Mouse (Mus musculus) retina, postnatal 1 day (tissue): ENCODE data around the gene Usp30.

ENCODE experiments used
- DNase-seq: peaks from one replicate; pipeline ENCODE4 v3.0.0-alpha.2; 2012

Gene Usp30

DNA sequence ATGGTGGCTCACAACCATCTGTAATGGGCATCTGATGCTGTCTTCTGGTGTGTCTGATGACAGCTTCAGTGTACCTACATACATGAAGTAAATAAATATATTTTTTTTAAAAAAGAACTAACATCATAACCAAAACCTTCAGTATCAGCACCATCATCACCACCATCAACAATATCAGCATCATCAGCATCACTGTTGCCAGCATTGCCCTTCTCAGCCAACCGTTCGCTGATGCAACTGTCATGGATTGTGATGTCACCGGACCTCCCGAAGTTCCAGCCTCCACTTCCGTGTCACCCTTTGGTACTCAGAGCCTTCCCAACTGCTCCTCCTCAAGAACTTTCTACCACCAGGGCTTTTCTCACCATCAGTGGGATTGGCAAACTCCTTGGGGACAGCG, at the start of gene Usp30:
Gene Usp30, plus strand, starts transcription at position 301 of the 400 bp plus-strand sequence.
- no peak for DNase-seq

DNA sequence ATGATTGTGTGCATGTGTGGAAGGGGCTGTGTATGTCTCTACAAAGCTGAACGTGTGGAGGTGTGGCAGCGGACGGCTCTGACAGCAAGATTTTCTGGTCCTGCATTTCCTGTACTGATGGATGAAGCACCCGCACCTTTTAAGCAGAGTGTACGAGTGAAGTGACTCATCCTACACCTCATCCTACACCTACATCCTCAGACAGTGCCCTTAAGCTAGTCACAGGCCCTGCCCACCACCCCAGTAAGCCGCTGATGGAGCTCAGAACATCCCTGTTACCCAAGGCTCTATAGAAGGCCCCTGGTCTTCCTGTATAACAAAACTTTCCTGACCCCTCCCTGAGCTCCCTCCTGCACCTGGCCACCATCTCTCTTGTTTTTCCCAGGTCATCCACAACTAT, 40.9 kb upstream of the Usp30 start:
- no peak for DNase-seq

DNA sequence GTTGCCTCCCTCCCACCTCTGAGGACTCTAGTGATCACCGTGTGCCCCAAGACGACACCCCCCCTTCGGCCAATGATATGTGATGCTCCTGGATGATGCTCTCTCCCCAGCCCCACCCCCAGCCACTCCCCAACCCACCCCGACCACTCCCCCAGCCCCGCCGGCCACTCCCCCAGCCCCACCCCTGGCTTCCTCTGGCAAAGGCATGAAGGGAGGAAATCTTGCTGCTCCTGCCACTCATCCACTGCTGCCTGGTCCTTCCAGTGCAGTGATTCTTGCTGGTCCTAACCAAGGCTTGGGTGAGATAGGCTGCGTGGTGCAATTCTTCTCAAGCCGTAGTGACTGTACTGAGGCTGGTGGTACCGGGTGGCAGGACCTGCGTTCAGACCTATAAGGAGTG, 40.4 kb upstream of the Usp30 start:
- peak; percentile 32 for DNase-seq

DNA sequence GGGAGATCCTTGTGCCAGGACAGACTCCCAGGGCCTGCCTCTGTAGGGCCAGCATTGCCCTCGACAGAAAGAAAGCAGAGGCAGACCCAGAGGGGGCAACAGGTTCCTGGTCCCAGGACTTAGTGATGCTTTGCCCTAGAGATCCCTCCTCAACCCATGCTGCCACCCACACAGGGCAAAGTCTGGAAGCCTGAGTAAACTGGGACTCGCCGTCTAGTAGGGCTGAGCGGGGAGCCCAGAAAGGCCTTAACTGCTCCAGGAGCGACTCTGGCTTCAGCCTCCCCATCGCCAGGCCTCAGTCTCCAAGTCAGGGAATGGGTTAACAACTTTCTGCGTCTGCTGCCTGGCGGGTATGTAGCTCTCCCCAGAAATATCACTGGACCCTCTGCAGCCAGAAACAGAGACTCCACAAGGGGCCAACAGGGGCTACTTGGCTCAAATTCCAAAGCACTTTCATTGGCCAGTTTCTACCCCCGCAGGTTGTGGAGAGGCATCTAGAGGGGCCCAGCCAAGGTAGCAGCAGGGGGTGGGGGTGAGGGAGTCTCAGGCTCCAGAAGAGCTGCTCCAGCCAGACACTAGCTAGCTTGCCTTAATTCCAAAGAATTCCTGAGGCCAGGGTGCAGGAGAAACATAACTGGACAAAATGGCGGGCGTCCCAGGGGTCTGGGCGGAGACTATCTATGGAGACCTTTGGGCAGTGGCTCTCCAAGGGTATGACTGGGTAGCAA, 37.9 kb upstream of the Usp30 start:
- DNase-seq = no peak

DNA sequence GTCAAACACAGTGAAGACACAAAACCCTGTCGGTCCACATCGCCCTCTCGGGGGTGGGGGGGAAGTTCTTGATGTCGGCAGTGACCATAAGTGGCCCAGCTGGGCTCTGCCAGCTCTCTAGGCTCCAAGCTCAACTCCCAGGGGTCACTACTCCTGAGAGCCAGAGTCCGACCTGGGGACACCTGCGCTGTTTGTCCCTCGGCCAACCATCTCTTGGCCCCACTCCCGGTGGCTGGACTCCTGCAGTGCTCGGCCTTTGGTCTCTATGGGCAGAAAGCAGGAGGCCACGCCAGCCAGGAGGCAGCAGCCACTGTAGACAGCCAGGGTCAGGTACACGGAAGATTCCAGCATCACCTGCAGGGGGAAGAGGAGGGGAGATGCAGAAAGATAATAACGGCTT, 37.1 kb upstream of the Usp30 start:
- DNase-seq = no peak

DNA sequence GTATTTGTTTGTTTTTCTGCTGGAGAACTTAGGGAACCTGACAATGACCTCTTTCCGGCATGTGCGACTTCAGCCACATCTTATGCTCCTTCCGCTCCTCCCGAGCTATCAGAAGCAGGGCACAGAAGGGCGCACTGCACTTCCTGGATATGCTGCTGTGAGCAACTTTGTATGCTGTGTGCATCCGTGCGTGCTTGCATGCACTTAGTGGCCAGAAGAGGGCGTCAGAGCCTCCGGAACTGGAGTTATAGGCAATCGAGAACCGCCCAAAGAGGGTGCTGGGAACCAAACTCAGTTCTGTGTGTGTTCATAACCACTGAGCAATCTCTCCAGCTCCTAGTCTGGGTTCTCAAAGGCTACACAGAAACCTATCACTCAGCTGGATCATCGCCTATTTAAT, 34.6 kb upstream of the Usp30 start:
- DNase-seq = no peak

DNA sequence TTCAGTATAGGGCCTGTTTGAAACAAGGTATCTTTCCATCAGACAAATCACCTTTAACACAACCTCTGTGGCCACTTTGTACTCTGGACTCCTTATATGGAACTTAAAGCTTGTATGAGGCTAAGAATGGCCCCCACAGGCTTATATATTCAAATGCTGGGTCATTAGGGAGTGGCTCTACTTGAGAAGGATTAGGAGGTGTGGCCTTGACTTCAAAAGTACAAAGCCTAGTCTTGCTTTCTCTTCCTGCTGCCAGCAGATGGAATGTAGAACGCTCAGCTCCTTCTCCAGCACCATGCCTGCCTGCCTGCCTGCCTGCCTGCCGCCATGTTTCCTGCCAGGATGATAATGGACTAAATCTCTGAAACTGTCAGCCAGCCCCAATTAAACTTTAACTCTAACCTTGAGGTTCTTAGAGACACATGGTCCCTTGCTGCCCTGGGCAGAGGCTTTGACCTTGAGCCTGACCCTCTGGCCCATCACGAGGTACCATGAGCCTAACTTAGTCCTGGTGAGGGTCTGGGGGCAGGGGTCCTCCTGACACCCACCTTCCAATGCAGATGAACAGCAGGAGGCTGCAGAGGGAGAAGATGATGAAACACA, 33.0 kb upstream of the Usp30 start:
- no peak for DNase-seq

DNA sequence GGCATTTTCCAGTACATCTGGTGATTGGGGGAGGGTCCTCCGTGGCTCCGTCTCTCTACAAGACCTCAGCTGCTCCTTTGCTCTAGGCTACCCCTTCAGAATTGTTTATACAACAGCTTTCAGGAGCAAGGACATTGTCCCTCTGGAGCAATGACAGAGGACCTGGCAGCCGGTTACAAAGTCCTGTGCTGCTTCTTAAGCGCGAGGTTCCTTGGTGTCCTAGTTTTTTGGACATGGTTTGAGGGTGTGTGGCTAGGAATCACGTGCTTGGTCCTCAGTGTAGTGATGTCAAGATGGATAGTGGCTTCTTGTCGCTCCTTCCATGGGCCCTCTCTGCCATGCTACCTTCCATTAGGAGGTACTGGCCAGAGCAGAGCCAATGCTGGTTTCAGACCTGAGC, 30.9 kb upstream of the Usp30 start:
- no peak for DNase-seq

DNA sequence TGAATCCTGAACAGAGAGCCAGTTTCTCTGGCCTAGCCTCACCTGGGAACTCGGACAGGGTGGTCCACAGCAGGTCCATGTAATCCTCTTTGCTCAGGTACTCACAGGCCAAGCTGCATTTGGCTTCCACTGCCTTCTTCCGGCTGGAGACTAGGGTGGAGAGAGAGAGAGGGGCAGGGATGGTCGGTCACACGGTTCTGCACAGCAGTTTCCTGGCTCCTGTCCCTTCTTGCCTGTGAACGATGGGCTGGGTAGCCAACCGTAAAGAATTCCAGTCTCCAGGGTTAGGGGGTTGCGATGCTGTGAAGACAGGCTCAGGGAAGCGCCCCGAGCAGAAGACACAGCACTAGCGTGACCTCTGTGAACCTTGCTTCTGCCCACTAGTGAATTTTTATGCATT, 30.1 kb upstream of the Usp30 start:
- peak; percentile 29 for DNase-seq

DNA sequence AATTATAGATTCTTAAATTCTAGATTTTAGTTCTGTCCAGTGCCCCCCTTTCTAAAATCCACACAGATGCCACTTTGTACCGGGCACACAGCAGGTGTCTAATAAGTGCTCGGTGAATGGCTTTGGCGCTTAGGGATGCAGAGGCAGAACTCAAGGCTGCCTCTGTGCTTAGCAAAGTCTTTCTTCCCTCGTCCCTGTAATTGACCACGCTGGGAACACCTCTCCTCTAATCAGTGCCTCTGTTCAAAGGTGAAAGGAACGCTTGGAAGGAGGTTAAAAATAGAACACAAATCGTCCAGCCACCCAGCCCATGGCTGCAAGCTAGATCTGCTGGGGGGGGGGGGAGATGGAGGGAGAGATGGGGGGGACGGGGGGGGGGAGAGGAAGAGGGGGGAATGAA, 24.8 kb upstream of the Usp30 start:
- DNase-seq = no peak

DNA sequence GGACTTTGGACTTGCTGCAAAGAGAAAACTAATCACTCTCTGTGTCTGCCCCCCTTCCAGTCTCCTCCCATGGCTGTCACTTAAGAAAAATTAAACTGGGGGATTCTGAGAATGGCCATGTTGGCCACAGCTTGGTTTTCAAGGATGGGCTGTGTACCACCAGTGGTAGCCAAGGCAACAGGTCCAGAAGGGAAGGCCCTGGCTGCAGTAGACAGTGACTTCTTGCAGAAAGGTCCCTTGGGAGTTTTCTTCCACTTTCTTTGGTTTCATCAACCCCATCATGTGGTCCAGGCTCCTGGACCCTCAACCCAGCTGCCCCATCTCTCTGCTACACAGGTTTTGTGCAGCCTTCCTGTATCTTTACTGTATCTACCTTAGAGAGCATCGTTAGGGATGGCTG, 24.4 kb upstream of the Usp30 start:
- DNase-seq = no peak

DNA sequence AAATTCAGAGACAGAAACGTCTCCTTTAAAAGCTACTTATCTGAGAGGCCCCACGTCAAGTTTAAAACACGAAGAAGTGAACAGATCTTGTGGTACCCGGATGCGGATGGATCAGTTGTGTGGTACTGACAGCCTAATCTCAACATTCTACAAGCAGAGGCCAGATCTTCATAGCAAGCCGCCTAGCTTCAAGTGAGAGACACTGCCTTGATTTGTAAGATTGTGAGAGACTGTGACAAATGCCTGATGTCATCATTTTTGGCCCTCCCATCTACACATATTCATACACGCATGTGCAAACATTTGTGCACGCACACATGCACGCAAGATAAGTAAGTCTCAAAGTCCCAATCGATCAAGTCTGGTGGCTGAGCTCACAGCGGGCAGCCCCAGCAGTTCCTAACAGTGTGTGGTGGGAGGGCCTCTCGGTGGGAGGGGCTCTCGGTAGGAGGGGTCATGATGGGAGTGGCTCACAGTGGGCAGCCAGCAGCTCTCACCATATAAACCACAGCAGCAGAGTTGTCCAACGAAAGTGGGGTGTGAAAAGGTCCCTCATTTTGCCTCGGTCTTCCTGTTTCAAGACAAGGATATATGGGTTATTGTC, 23.8 kb upstream of the Usp30 start:
- DNase-seq = peak; percentile 65

DNA sequence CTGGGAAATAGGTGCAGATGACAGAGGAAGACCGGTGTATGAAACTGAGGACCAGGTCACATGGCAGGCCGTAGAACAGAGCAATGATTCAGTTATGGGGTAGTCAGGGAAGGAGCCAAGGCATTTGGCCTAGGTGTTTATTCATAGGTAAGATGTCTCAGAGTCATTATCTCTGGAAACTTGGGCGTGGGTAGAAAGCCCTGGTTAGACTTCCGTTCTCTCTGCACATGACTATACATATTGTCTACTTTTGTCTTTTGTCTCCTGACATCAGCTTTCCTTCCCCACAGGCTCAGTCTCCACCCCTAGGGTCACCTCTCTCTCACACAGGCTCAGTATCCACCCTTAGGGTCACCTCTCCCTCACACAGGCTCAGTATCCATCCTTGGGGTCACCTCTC, 21.5 kb upstream of the Usp30 start:
- no peak for DNase-seq

DNA sequence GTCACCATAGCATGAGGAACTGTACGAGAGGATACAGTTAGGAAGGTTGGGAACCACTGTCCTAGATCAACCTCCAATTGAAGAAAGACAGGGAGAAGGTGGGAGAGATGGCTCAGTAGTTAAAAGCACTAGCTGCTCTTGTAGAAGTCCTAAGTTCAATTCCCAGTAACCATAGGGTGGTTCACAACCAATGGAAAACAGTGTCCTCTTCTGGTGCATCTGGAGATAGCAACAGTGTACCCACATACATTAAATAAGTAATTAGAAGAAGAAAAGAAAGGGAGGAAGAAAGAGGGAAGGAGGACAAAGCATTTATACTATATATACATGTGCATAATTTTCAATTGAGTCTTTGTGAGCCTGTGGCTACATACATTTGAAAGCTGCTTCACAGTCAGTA, 20.1 kb upstream of the Usp30 start:
- peak; percentile 36 for DNase-seq

DNA sequence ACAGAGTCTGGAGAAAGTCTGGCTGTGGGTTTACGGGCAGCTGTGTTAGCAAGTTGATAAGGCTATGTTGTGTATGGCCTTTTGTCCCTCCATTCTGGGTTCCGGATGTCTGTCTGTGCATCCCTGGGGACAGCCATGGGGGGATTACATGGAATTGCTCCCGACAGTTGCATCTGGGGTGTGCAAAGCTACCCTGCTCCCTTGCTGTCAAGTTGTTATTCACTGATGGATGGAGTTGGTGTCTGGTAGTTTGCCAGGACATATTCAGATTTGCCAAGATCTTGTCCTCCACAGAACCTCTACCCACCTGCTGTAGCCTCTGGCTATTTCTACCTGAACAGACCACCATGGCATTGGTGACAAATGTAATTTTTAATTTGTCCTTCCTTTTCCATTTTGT, 19.1 kb upstream of the Usp30 start:
- no peak for DNase-seq

DNA sequence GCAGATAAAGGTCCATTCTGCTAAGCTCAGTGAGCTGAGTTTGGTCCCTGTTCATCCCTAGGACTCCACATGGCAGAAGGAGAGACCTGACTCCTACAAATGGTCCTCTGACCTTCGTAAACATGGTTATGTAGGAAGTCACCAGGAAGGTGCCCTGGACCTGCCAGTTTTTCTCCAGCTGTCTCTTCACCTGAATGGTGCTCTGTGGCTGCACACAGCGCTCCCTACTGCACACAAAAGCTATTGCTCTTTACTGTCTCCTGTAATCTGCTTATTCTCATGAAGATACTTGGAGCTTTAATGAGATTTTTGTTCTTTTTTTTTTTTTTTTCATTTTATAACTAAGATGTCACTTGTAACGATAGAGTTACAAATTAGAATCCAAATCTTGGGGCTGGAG, 18.7 kb upstream of the Usp30 start:
- no peak for DNase-seq

DNA sequence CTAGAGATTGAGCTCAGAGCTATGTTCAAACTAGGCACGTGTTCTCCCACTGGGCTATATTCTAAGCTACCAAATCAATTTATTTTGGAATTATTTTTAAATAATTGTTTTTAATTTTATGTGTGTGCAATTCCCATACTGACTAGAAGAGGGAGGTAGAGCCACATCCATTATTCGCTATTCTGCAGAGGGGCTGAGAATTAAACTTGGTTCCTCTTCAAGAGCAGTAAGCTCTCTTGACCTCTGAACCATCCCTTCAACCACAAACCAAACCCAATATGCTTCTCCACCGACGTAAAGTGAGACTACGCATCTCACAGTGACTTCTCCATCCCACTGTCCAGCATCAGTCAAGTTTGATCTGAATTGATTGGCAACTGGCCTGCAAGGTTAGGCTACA, 18.1 kb upstream of the Usp30 start:
- no peak for DNase-seq

DNA sequence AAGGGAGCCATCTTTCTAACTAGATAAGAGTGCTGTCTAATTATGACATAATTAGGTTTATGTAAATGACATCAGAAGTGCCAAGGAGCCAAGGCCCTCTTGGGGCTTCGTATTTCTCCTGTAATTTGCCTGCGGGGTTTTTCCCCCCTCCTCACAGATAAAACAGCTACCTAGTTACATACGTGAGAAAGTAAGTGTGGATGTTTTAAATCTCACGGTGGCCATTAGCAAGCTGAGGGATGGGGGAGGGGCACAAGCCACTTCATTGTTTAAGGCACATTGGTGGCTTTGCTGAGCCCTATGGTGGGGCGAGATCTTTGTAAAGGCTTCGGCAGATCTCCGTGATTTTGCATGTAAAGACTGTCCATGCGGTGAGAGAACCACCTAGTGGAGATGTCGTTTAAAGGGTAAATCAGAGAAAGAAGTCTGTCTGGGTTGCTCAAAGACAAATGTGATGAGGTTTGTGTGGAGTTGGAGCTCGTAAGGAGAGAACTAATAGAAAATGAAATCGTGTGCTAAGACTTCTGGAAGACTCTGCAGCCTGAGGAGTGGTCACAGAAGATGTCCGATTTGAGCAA, 16.4 kb upstream of the Usp30 start:
- DNase-seq = no peak

DNA sequence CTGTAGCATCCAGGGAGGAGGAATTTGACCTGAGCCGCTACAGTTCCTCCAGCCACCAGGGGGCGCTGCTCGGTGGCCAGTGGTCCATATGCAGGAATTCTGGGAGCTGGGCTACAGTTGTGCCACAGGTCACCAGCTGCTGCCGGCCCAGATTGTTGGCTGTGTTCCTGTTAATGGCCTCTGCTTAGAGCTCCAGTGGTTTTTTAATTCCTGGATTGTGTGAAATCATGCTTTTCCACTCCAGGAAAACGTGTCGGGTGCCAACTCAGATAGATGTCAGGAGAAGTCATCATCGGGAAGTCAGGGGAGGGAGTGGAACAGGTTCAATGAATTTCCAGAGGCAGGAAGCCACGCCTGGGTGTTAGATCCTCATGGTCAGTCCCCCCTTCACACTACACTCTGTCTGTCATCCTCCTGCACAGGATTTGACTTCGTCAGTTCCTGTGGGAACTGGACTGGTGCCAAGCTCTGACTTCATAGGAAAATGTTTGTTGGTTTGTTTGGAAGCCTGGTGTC, 13.0 kb upstream of the Usp30 start:
- DNase-seq = peak; percentile 86

DNA sequence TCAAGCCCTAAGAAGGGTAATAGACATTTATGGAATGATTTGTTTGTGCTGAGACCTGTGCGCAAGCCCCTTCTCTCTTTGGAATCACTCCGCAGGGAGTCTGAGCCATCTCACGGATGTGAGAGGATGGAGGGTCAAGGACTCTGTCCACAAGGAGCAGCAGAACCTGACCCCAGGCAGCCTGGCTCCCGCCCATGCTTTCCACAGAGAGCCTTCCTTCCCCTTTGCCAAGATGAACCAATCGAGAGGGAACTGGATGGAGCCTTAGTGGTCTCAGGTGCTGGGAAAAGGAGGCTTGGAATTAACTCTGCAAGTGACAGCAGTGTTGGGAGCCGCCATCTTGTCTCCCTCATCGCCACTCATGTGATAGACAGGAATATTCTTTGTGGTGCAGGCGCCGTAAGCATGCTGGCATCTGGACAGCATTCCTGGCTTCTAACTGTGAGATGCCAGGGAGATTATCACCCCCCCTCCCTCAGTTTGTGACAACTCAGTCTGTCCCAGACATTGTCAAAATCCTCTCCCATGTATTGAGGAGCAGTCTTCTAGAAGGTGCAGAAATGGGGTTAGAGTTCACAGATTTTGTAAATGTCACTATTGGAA, 8.0 kb upstream of the Usp30 start:
- DNase-seq = no peak

DNA sequence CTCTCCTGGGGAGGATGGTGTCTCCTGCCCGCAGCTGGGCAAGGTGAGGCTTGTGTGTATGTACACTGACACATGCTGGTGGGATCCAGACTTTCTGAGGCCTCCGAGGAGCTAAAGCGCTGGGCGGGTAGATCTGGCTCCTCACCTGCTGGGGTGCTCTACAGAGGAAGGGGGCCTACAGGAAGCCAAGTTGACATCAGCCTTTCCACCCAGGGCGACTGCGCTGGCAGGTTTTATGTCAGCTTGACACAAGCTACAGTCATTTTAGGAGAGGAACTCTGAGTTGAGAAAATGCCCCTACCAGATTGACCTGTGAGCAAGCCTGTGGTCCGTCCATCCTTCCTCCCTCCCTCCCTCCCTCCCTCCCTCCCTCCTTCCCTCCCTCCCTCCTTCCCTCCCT, 3.6 kb upstream of the Usp30 start:
- no peak for DNase-seq

DNA sequence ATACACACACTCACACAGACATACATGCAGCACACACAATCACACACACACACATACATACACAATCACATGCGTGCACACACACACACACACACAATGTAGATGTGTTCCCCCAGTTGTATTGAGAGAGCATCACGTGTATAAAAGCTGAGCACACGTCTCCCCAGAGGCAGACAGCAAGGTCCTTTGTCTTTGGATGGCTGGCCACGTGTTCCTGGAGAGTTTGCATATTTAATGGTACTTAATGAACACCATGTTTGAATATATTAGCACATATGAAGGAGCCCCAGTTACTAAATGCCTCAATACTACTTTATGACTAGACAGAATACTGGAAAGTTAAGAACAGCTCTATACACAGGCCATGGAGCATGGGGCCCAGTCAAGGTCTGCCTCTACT, 1.3 kb upstream of the Usp30 start:
- no peak for DNase-seq

DNA sequence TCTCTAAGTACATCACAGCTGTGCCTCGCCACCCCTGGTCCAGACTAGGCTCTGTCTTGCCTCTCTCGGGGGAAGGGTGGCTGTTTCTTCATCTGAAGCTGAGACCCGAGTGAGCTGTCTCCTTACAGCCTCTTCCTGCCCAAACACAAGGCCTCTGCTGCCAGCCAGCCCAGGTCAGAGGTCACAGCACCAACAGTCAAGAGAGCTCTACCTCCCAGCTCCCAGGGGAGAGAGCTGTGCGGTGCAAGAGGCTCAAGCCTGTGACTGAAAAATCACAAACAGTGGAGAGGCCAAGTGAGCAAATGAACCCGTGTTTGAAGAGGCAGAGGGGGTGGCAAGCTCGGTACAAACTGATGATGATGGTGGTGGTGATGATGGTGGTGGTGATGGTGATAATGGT, 1.3 kb downstream of the Usp30 start:
- no peak for DNase-seq

DNA sequence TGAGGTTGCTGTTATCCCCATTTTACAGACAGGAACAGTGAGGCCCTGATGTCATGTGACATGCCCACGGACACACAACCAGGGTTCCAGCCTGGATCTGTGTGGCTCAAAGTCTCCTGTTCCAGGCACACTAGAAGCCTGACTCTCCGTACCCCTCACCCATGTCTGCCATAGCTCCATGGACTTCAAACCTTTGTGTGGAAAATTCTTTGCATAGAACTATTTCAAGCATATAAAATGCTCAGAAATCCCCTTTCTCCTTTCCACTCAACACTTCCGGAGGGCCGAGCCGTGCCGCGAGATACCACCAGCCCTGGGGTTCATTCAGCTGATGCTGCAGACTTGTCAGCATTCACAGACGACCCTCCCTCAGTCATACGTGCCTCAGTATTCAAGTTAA, 2.3 kb downstream of the Usp30 start:
- no peak for DNase-seq
